Mouse (Mus musculus) heart, embryonic 14.5 days (tissue): Measurements from ENCODE around the gene Plppr2. TPM values are rescaled to one million over a fixed set of nuclear protein-coding genes. Genes with fewer than 3 reads are reported as not detected.

Experiments
- ATAC-seq: fragments of 200-750 bp; cut with Nextera tagmentation; 2 replicates; pipeline ENCODE4 v1.8.0; 2017; ENCODE audit warnings: low read depth, moderate TSS enrichment; ENCODE audit not compliant: insufficient number of reproducible peaks, insufficient read depth, low FRiP score
- H3K27ac ChIP-seq, 2 experiments: fragments of 200-500 bp in 1 of 2; fragments of 300-500 bp in 1 of 2; sonication (generic) in 1 of 2; replicated peaks in 1 of 2; 2 replicates each; pipeline ENCODE4 v1.5.1; 2012 to 2014; ENCODE audit warnings: low read depth in 2 of 2, low read length in 2 of 2, control low read depth in 1 of 2, mild to moderate bottlenecking in 1 of 2, mixed read lengths in 1 of 2; ENCODE audit not compliant: control insufficient read depth in 1 of 2, insufficient read depth in 1 of 2
- H3K27me3 ChIP-seq: fragments of 300-500 bp; sonication (generic); 2 replicates; pipeline ENCODE4 v1.6.1; 2014; ENCODE audit warnings: mild to moderate bottlenecking, low read length, control low read depth; ENCODE audit not compliant: control insufficient read depth, insufficient read depth
- H3K36me3 ChIP-seq: fragments of 300-500 bp; sonication (generic); 2 replicates; pipeline ENCODE4 v1.6.1; 2014; ENCODE audit warnings: mild to moderate bottlenecking, control low read depth, low read length, mixed read lengths; ENCODE audit not compliant: control insufficient read depth, insufficient read depth
- H3K4me1 ChIP-seq, 2 experiments: fragments of 200-500 bp in 1 of 2; fragments of 300-500 bp in 1 of 2; sonication (generic) in 1 of 2; 2 replicates each; pipeline ENCODE4 v1.6.1; 2012 to 2014; ENCODE audit warnings: low read length in 2 of 2, control low read depth in 1 of 2, mixed read lengths in 1 of 2; ENCODE audit not compliant: control insufficient read depth in 2 of 2, insufficient read depth in 2 of 2
- H3K4me2 ChIP-seq: fragments of 300-500 bp; sonication (generic); 2 replicates; pipeline ENCODE4 v1.6.1; 2014; ENCODE audit warnings: mild to moderate bottlenecking, low read length
- H3K4me3 ChIP-seq, 2 experiments: fragments of 200-500 bp in 1 of 2; fragments of 300-500 bp in 1 of 2; sonication (generic) in 1 of 2; 2 replicates each; pipeline ENCODE4 v1.5.1; 2012 to 2014; ENCODE audit warnings: low read length in 2 of 2, mild to moderate bottlenecking in 2 of 2, control low read depth in 1 of 2, low read depth in 1 of 2, moderate library complexity in 1 of 2; ENCODE audit not compliant: control insufficient read depth in 1 of 2, insufficient read depth in 1 of 2
- H3K9ac ChIP-seq: fragments of 300-500 bp; sonication (generic); 2 replicates; pipeline ENCODE4 v1.6.1; 2014; ENCODE audit warnings: mild to moderate bottlenecking, low read length
- H3K9me3 ChIP-seq: fragments of 300-500 bp; sonication (generic); 2 replicates; pipeline ENCODE4 v1.6.1; 2016; ENCODE audit warnings: low read length, control low read depth; ENCODE audit not compliant: control insufficient read depth
- WGBS: fragments of 180-500 bp; shearing (Covaris S2); extraction: QIAGEN DNeasy Blood & Tissue Kit; methylation state at CpG from one replicate; pipeline ENCODE4 v1.1.7; 2014; 5-methylcytosine and 5-hydroxymethylcytosine counted together
- polyA plus RNA-seq: library from polyadenylated mRNA; unstranded; fragments of >200 nt; fragmentation: Nextera tagmentation; extraction: Ambion mirVana; gene quantifications from 2 replicates; pipeline ENCODE4 v1.2.1, GENCODE M21; 2014

The Plppr2 gene
- polyA plus RNA-seq, 1 experiment from 2014 or later: 4.5 TPM

GRCm38 (mm10) chr9:21934021-21934420 lies 2.8 kb upstream of the Plppr2 start:
- Histone ChIP-seq H3K4me3 (no peak overlapping the region), H3K4me2 (no peak overlapping the region)
- 86% methylated on average over 12 of the region's 12 CpGs for WGBS

GRCm38 (mm10) chr9:21935466-21936131 lies 1.2 kb upstream of the Plppr2 start:
- 78% methylated on average over 7 of the region's 7 CpGs for WGBS
- no peak for ATAC-seq
- no peak overlapping the region for H3K9ac ChIP-seq

More at GRCm38 (mm10) chr9:21934021-21934420, 2.8 kb upstream of the Plppr2 start:
- no peak for ATAC-seq
- H3K9ac ChIP-seq: no peak overlapping the region
- H3K27ac ChIP-seq: no peak overlapping the region
- no peaks in the 10 kb centered on the region for H3K36me3 ChIP-seq
- H3K27me3 ChIP-seq: no peaks in the 10 kb centered on the region
- H3K9me3 ChIP-seq: no peaks in the 10 kb centered on the region
- peaks cover 2 to 4% of the 10 kb centered on the region in 2 experiments; a peak in 2 of 4 replicates for H3K4me1 ChIP-seq

GRCm38 (mm10) chr9:21937711-21938175 lies 910 bp downstream of the Plppr2 start:
- no peaks in the 10 kb centered on the region for H3K36me3 ChIP-seq
- H3K4me2 ChIP-seq: peak overlapping the region; percentile 80
- no peak overlapping the region for H3K4me3 ChIP-seq
- no peak overlapping the region for H3K27ac ChIP-seq
- 80% methylated on average over 4 of the region's 4 CpGs for WGBS
- H3K27me3 ChIP-seq: no peaks in the 10 kb centered on the region
- no peak for ATAC-seq
- no peaks in the 10 kb centered on the region for H3K9me3 ChIP-seq
- H3K9ac ChIP-seq: no peak overlapping the region
- peaks cover 0 to 2% of the 10 kb centered on the region in 2 experiments; a peak in 2 of 4 replicates for H3K4me1 ChIP-seq

More at GRCm38 (mm10) chr9:21935466-21936131, 1.2 kb upstream of the Plppr2 start:
- Histone ChIP-seq H3K4me2 (0 out of 2 replicates have a peak overlapping the region, but pooled peaks have one; percentile 80), H3K27me3 (no peaks in the 10 kb centered on the region), H3K27ac (no peak overlapping the region), H3K9me3 (no peaks in the 10 kb centered on the region), H3K4me3 (no peak overlapping the region), H3K4me1 (peaks cover 2 to 4% of the 10 kb centered on the region in 2 experiments; a peak in 2 of 4 replicates), H3K36me3 (no peaks in the 10 kb centered on the region)

GRCm38 (mm10) chr9:21938234-21938855 lies 1.5 kb downstream of the Plppr2 start:
- 74% methylated on average over 4 of the region's 4 CpGs for WGBS
- Histone ChIP-seq H3K36me3 (no peaks in the 10 kb centered on the region), H3K4me2 (no peak overlapping the region), H3K9ac (no peak overlapping the region), H3K27me3 (no peaks in the 10 kb centered on the region), H3K27ac (no peak overlapping the region), H3K9me3 (no peaks in the 10 kb centered on the region), H3K4me3 (no peak overlapping the region), H3K4me1 (peaks cover 0 to 2% of the 10 kb centered on the region in 2 experiments; a peak in 2 of 4 replicates)
- no peak for ATAC-seq

GRCm38 (mm10) chr9:21943046-21943445 lies 6.2 kb downstream of the Plppr2 start:
- Histone ChIP-seq H3K36me3 (no peaks in the 10 kb centered on the region), H3K27ac (no peak overlapping the region), H3K4me2 (no peak overlapping the region), H3K4me3 (no peak overlapping the region), H3K9me3 (no peaks in the 10 kb centered on the region), H3K9ac (no peak overlapping the region), H3K27me3 (peaks cover 21% of the 10 kb centered on the region), H3K4me1 (0 out of 4 replicates have a peak, but pooled peaks cover 0 to 3% of the 10 kb centered on the region in 2 experiments)
- 64% methylated on average over 12 of the region's 12 CpGs for WGBS
- no peak for ATAC-seq

- H3K4me3 ChIP-seq: no peak overlapping the region
- H3K4me2 ChIP-seq: no peak overlapping the region
- no peaks in the 10 kb centered on the region for H3K36me3 ChIP-seq
- 0 out of 4 replicates have a peak, but pooled peaks cover 0 to 3% of the 10 kb centered on the region in 2 experiments for H3K4me1 ChIP-seq
- H3K9me3 ChIP-seq: no peaks in the 10 kb centered on the region
- H3K27me3 ChIP-seq: peaks cover 26% of the 10 kb centered on the region
- WGBS: 38% methylated on average over 12 of the region's 12 CpGs
- ATAC-seq: no peak
- H3K9ac ChIP-seq: no peak overlapping the region
- no peak overlapping the region for H3K27ac ChIP-seq
Measured at GRCm38 (mm10) chr9:21943638-21944037, 6.8 kb downstream of the Plppr2 start.

GRCm38 (mm10) chr9:21944267-21944666 lies 7.4 kb downstream of the Plppr2 start:
- 13% methylated on average over 23 of the region's 23 CpGs for WGBS

More at GRCm38 (mm10) chr9:21944267-21944666, 7.4 kb downstream of the Plppr2 start:
- no peak overlapping the region for H3K27ac ChIP-seq
- no peak for ATAC-seq
- H3K27me3 ChIP-seq: peaks cover 26% of the 10 kb centered on the region
- H3K9me3 ChIP-seq: no peaks in the 10 kb centered on the region
- H3K4me3 ChIP-seq: no peak overlapping the region
- no peaks in the 10 kb centered on the region for H3K36me3 ChIP-seq
- H3K4me1 ChIP-seq: 0 out of 4 replicates have a peak, but pooled peaks cover 0 to 3% of the 10 kb centered on the region in 2 experiments
- peak overlapping the region; percentile 22 for H3K4me2 ChIP-seq
- H3K9ac ChIP-seq: no peak overlapping the region
